Mouse (Mus musculus) adrenal gland, postnatal 36 days (tissue): Measurements from ENCODE around the gene Map1lc3a. TPM values are rescaled to one million over a fixed set of nuclear protein-coding genes. Genes with fewer than 3 reads are reported as not detected.

Experiments
- DNase-seq, 2 experiments: peaks; one replicate each; pipeline ENCODE4 v3.0.0; 2021; ENCODE audit warnings: mixed read lengths in 1 of 2
- long read RNA-seq, 2 experiments: library from polyadenylated mRNA; stranded (forward); transcript quantifications; one replicate each; pipeline ENCODE4 v2.0.0; 2021; ENCODE audit warnings: borderline sequencing depth in 2 of 2
- total RNA-seq, 2 experiments: library from RNA; stranded (reverse); gene quantifications; 2 replicates each; pipeline ENCODE4 v1.2.3; 2021

Gene Map1lc3a
- total RNA-seq: 100 to 1,000 TPM; 469 to 912 TPM
- long read RNA-seq, experiment 1, transcript Map1lc3a-203 (3 exons, 826 nt): major isoform, 664 of 1,584 reads
- long read RNA-seq, experiment 1, transcript Map1lc3a-201 (4 exons, 1,112 nt): minor isoform, 642 of 1,584 reads
- long read RNA-seq, experiment 1, partial matches to known transcripts: 93 of 1,584 reads
- long read RNA-seq, experiment 1, other reads (novel, unspliced or antisense): 185 of 1,584 reads
- long read RNA-seq, experiment 2, transcript Map1lc3a-201 (4 exons, 1,112 nt): major isoform, 195 of 385 reads
- long read RNA-seq, experiment 2, transcript Map1lc3a-203 (3 exons, 826 nt): minor isoform, 147 of 385 reads
- long read RNA-seq, experiment 2, partial matches to known transcripts: 41 of 385 reads
- long read RNA-seq, experiment 2, other reads (novel, unspliced or antisense): 2 of 385 reads

- peak; percentile 96 to 98 for DNase-seq
These were observed at the start of gene Map1lc3a for GRCm38 (mm10) chr2:155276195-155276594. Map1lc3a (plus strand) TSS chr2:155276297.

- no peak for DNase-seq
These were observed 40.2 kb upstream of the Map1lc3a start for GRCm38 (mm10) chr2:155235746-155236361.

GRCm38 (mm10) chr2:155236362-155236992 lies 39.6 kb upstream of the Map1lc3a start, which contains the start of gene Dynlrb1:
Dynlrb1 (plus strand) TSS chr2:155236533.
- DNase-seq: peak; percentile 98 to 99

- DNase-seq: peak in 1 of 2 experiments; percentile 22
These were observed 38.8 kb upstream of the Map1lc3a start for GRCm38 (mm10) chr2:155237276-155237675.

GRCm38 (mm10) chr2:155240915-155241314 lies 35.2 kb upstream of the Map1lc3a start:
- DNase-seq: peak; percentile 82 to 83

GRCm38 (mm10) chr2:155242296-155242855 lies 33.7 kb upstream of the Map1lc3a start:
- peak; percentile 58 to 65 for DNase-seq

GRCm38 (mm10) chr2:155246231-155246630 lies 29.9 kb upstream of the Map1lc3a start:
- DNase-seq: peak in 1 of 2 experiments; percentile 30

- DNase-seq: no peak
These were observed 27.9 kb upstream of the Map1lc3a start for GRCm38 (mm10) chr2:155248206-155248605.

GRCm38 (mm10) chr2:155248718-155249117 lies 27.4 kb upstream of the Map1lc3a start:
- no peak for DNase-seq

- DNase-seq: no peak
These were observed 26.5 kb upstream of the Map1lc3a start for GRCm38 (mm10) chr2:155249588-155249987.

GRCm38 (mm10) chr2:155265526-155265925 lies 10.6 kb upstream of the Map1lc3a start:
- DNase-seq: no peak

GRCm38 (mm10) chr2:155266896-155267295 lies 9.2 kb upstream of the Map1lc3a start:
- no peak for DNase-seq

GRCm38 (mm10) chr2:155271957-155272356 lies 4.1 kb upstream of the Map1lc3a start:
- no peak for DNase-seq

- no peak for DNase-seq
These were observed 3.5 kb upstream of the Map1lc3a start for GRCm38 (mm10) chr2:155272396-155273170.

- no peak for DNase-seq
These were observed 2.5 kb upstream of the Map1lc3a start for GRCm38 (mm10) chr2:155273603-155274002.

- DNase-seq: peak; percentile 84
These were observed 601 bp downstream of the Map1lc3a start for GRCm38 (mm10) chr2:155276621-155277175.

GRCm38 (mm10) chr2:155277721-155278120 lies 1.6 kb downstream of the Map1lc3a start:
- DNase-seq: peak; percentile 22 to 27

- DNase-seq: peak; percentile 89 to 93
These were observed 2.3 kb downstream of the Map1lc3a start for GRCm38 (mm10) chr2:155278361-155278760.

- no peak for DNase-seq
These were observed 3.1 kb downstream of the Map1lc3a start for GRCm38 (mm10) chr2:155279163-155279562.

- DNase-seq: no peak
These were observed 4.0 kb downstream of the Map1lc3a start for GRCm38 (mm10) chr2:155280116-155280515.

- peak in 1 of 2 experiments; percentile 35 for DNase-seq
These were observed 7.7 kb downstream of the Map1lc3a start for GRCm38 (mm10) chr2:155283793-155284192.
